Mouse (Mus musculus) mammary gland, adult 2 months (tissue): ENCODE measurements around the gene Hmcn2. TPM values are rescaled to one million over a fixed set of nuclear protein-coding genes. Genes with fewer than 3 reads are reported as not detected.

Experiments used
- polyA plus RNA-seq: library from polyadenylated mRNA; depleted of rRNA; stranded (reverse); fragments of >200 nt; gene quantifications from 2 replicates; pipeline ENCODE4 v1.2.3, GENCODE M21; 2012; ENCODE audit warnings: low replicate concordance; rRNA removed

The Hmcn2 gene
- polyA plus RNA-seq, result 32.2 and 62.6 TPM in 2 replicates

GRCm38 (mm10) chr2:31314007-31314465 is at the start of gene Hmcn2:
TSS of gene Hmcn2 (plus strand) at chr2:31314415.

GRCm38 (mm10) chr2:31469931-31470682 is 155.9 kb downstream of the Hmcn2 start, which contains the start of gene Ass1:
TSS of gene Ass1 (plus strand) at chr2:31470207.

Other genes with a start within 250 kb of the Hmcn2 start
- 65.8 and 75.6 TPM in 2 replicates for gene Fnbp1, start 172.4 kb upstream of the Hmcn2 start, polyA plus RNA-seq
- gene Gpr107, start 162.1 kb upstream of the Hmcn2 start, polyA plus RNA-seq, result 23.4 and 30.0 TPM in 2 replicates
- 2.4 and 3.2 TPM in 2 replicates for gene Ncs1, start 68.6 kb upstream of the Hmcn2 start, polyA plus RNA-seq
- 15.4 and 22.2 TPM in 2 replicates for gene Ass1, start 155.8 kb downstream of the Hmcn2 start, polyA plus RNA-seq